Mouse (Mus musculus): ENCODE data around the gene Tor1a. TPM values are rescaled to one million over a fixed set of nuclear protein-coding genes. Genes with fewer than 3 reads are reported as not detected.

The Tor1a gene
- total RNA-seq, 1 experiment: 73.6 TPM

DNA sequence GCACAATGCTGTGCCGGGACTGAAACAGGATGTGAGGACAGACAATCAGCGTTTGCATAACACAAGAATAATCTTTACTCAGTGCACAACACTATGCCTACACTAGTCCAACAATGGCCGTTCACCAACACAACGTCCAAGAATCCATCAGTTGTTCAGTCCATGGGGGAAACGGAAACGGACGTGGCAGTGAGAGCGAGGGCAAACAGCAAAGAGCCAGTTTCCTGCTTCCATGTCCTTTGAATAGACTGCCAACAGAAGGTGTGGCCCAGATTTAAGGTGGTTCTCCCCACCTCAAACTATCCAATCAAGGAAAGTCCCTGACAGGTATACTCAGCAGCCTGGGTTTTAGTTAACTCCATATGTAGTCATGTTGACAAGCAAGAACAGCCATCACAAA lies 30.0 kb downstream of the Tor1a start:
- Histone ChIP-seq H3K9me3 (ENCODE audit: control insufficient read depth, insufficient read depth, low read depth, low read length) (no peaks in the 10 kb centered on the region), H3K4me3 (ENCODE audit: insufficient read depth in 1 of 2, low read depth in 1 of 2, low read length in 2 of 2, poor library complexity in 1 of 2, severe bottlenecking in 1 of 2) (peak overlapping the region; percentile 1 to 64; a peak in 1 of 4 replicates), H3K9ac (ENCODE audit: insufficient read depth, low read depth, low read length, poor library complexity, severe bottlenecking) (no peak overlapping the region), H3K36me3 (ENCODE audit: control insufficient read depth, insufficient read depth, low read length, poor library complexity, severe bottlenecking) (no peaks in the 10 kb centered on the region), H3K4me1 (ENCODE audit: control insufficient read depth in 2 of 2, insufficient read depth in 2 of 2, low read length in 2 of 2, poor library complexity in 1 of 2) (peaks cover 0 to 8% of the 10 kb centered on the region in 2 experiments; a peak in 2 of 4 replicates), H3K27ac (ENCODE audit: insufficient read depth, low read depth, low read length, poor library complexity, severe bottlenecking) (peak overlapping the region; percentile 97; the same call in 1 of the 2 replicates)
- no peak for DNase-seq (ENCODE audit: low read depth, low spot score)
- in situ Hi-C loops (cut with MboI; ENCODE audit: low sequenced_read_pairs in 2 of 2, unreplicated experiment in 2 of 2): no loop called here
- no peak for TF ChIP-seq MAFK (IDR thresholded peaks at IDR 0.05; ENCODE audit: insufficient read depth, low read depth, low read length)
- no peak for TF ChIP-seq HCFC1 (IDR thresholded peaks at IDR 0.05; ENCODE audit: borderline replicate concordance, insufficient read depth, low read length)
- TF ChIP-seq ZC3H11A (IDR thresholded peaks at IDR 0.05; ENCODE audit: borderline replicate concordance, low read depth, low read length): no peak
- TF ChIP-seq CHD2 (IDR thresholded peaks at IDR 0.05; ENCODE audit: low read depth, low read length): no peak
- TF ChIP-seq ZNF384 (IDR thresholded peaks at IDR 0.05; ENCODE audit: low read depth, low read length): no peak

- Histone ChIP-seq H3K9ac (ENCODE audit: insufficient read depth, low read depth, low read length, poor library complexity, severe bottlenecking) (no peak overlapping the region), H3K36me3 (ENCODE audit: control insufficient read depth, insufficient read depth, low read length, poor library complexity, severe bottlenecking) (no peaks in the 10 kb centered on the region), H3K27ac (ENCODE audit: insufficient read depth, low read depth, low read length, poor library complexity, severe bottlenecking) (no peak overlapping the region), H3K4me1 (ENCODE audit: control insufficient read depth in 2 of 2, insufficient read depth in 2 of 2, low read length in 2 of 2, poor library complexity in 1 of 2) (peaks cover 0 to 10% of the 10 kb centered on the region in 2 experiments; a peak in 1 of 4 replicates), H3K4me3 (ENCODE audit: insufficient read depth in 1 of 2, low read depth in 1 of 2, low read length in 2 of 2, poor library complexity in 1 of 2, severe bottlenecking in 1 of 2) (no peak overlapping the region), H3K9me3 (ENCODE audit: control insufficient read depth, insufficient read depth, low read depth, low read length) (no peaks in the 10 kb centered on the region)
- in situ Hi-C loops (cut with MboI; ENCODE audit: low sequenced_read_pairs in 2 of 2, unreplicated experiment in 2 of 2): no loop called here
- TF ChIP-seq CHD2 (IDR thresholded peaks at IDR 0.05; ENCODE audit: low read depth, low read length) (no peak), ZNF384 (IDR thresholded peaks at IDR 0.05; ENCODE audit: low read depth, low read length) (no peak), ZC3H11A (IDR thresholded peaks at IDR 0.05; ENCODE audit: borderline replicate concordance, low read depth, low read length) (no peak), MAFK (IDR thresholded peaks at IDR 0.05; ENCODE audit: insufficient read depth, low read depth, low read length) (no peak), HCFC1 (IDR thresholded peaks at IDR 0.05; ENCODE audit: borderline replicate concordance, insufficient read depth, low read length) (no peak)
- DNase-seq (ENCODE audit: low read depth, low spot score): no peak
Measured at GRCm38 (mm10) chr2:30936808-30937207, 30.9 kb downstream of the Tor1a start.

DNA sequence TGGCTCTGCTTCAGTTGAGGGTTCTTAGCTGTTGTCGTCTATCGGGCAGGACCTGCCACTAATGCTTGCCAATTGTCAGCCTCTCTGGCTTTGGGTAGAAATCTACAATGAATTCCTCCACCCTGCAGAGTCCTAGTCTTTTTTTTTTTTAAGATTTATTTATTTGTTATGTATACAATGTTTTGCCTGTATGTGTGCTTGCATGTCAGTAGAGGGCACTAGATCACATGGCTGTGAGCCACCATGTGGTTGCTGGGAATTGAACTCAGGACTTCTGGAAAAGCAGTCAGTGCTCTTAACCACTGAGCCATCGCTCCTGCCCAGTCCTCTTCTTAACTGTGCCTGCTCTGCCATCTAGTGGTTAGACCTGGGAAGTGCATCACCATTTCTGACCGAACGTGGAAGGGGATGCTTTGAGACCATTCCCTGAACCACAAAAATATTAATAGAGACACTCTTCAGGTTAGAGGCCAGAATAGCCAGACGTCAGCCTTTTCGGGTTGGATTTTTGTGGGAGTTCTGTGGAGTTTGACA lies 33.7 kb downstream of the Tor1a start:
- no peak overlapping the region for H3K4me3 ChIP-seq (ENCODE audit: insufficient read depth in 1 of 2, low read depth in 1 of 2, low read length in 2 of 2, poor library complexity in 1 of 2, severe bottlenecking in 1 of 2)
- peaks cover 0 to 12% of the 10 kb centered on the region in 2 experiments; a peak in 2 of 4 replicates for H3K4me1 ChIP-seq (ENCODE audit: control insufficient read depth in 2 of 2, insufficient read depth in 2 of 2, low read length in 2 of 2, poor library complexity in 1 of 2)
- TF ChIP-seq CHD2 (IDR thresholded peaks at IDR 0.05; ENCODE audit: low read depth, low read length) (no peak), HCFC1 (IDR thresholded peaks at IDR 0.05; ENCODE audit: borderline replicate concordance, insufficient read depth, low read length) (no peak), ZC3H11A (IDR thresholded peaks at IDR 0.05; ENCODE audit: borderline replicate concordance, low read depth, low read length) (peak; percentile 72; the same call in 1 of the 2 replicates), ZNF384 (IDR thresholded peaks at IDR 0.05; ENCODE audit: low read depth, low read length) (peak; percentile 64; the same call in 1 of the 2 replicates)
- no peak overlapping the region for H3K27ac ChIP-seq (ENCODE audit: insufficient read depth, low read depth, low read length, poor library complexity, severe bottlenecking)
- in situ Hi-C loops (cut with MboI; ENCODE audit: low sequenced_read_pairs in 2 of 2, unreplicated experiment in 2 of 2): no loop called here
- no peak overlapping the region for H3K9ac ChIP-seq (ENCODE audit: insufficient read depth, low read depth, low read length, poor library complexity, severe bottlenecking)
- no peaks in the 10 kb centered on the region for H3K36me3 ChIP-seq (ENCODE audit: control insufficient read depth, insufficient read depth, low read length, poor library complexity, severe bottlenecking)
- no peaks in the 10 kb centered on the region for H3K9me3 ChIP-seq (ENCODE audit: control insufficient read depth, insufficient read depth, low read depth, low read length)
- no peak for DNase-seq (ENCODE audit: low read depth, low spot score)

- Histone ChIP-seq H3K9me3 (ENCODE audit: control insufficient read depth, insufficient read depth, low read depth, low read length) (no peaks in the 10 kb centered on the region), H3K36me3 (ENCODE audit: control insufficient read depth, insufficient read depth, low read length, poor library complexity, severe bottlenecking) (no peaks in the 10 kb centered on the region), H3K4me3 (ENCODE audit: insufficient read depth in 1 of 2, low read depth in 1 of 2, low read length in 2 of 2, poor library complexity in 1 of 2, severe bottlenecking in 1 of 2) (no peak overlapping the region), H3K9ac (ENCODE audit: insufficient read depth, low read depth, low read length, poor library complexity, severe bottlenecking) (no peak overlapping the region), H3K4me1 (ENCODE audit: control insufficient read depth in 2 of 2, insufficient read depth in 2 of 2, low read length in 2 of 2, poor library complexity in 1 of 2) (peaks cover 2 to 19% of the 10 kb centered on the region in 2 experiments; a peak in 2 of 4 replicates), H3K27ac (ENCODE audit: insufficient read depth, low read depth, low read length, poor library complexity, severe bottlenecking) (no peak overlapping the region)
- in situ Hi-C loops (cut with MboI; ENCODE audit: low sequenced_read_pairs in 2 of 2, unreplicated experiment in 2 of 2): no loop called here
- TF ChIP-seq MAFK (IDR thresholded peaks at IDR 0.05; ENCODE audit: insufficient read depth, low read depth, low read length) (peak; percentile 80), ZC3H11A (IDR thresholded peaks at IDR 0.05; ENCODE audit: borderline replicate concordance, low read depth, low read length) (no peak), HCFC1 (IDR thresholded peaks at IDR 0.05; ENCODE audit: borderline replicate concordance, insufficient read depth, low read length) (no peak), CHD2 (IDR thresholded peaks at IDR 0.05; ENCODE audit: low read depth, low read length) (no peak)
- no peak for DNase-seq (ENCODE audit: low read depth, low spot score)
Measured at GRCm38 (mm10) chr2:30933032-30933431, 34.7 kb downstream of the Tor1a start.

Measured in ES-E14 (cell line).